Mouse (Mus musculus) spleen, adult 2 months (tissue): Measurements from ENCODE around the gene Stub1.

Source experiments
- CTCF ChIP-seq: fragments of 200-500 bp; IDR thresholded peaks from 2 replicates; pipeline ENCODE4 v1.5.1; 2011; ENCODE audit warnings: mild to moderate bottlenecking, inconsistent platforms; ENCODE audit not compliant: insufficient read depth, insufficient read length, insufficient replicate concordance; ENCODE audit errors: extremely low read depth
- POLR2A ChIP-seq: fragments of 200-500 bp; IDR thresholded peaks from 2 replicates; pipeline ENCODE4 v1.6.1; 2011; ENCODE audit warnings: low read depth, low read length, inconsistent platforms

DNA sequence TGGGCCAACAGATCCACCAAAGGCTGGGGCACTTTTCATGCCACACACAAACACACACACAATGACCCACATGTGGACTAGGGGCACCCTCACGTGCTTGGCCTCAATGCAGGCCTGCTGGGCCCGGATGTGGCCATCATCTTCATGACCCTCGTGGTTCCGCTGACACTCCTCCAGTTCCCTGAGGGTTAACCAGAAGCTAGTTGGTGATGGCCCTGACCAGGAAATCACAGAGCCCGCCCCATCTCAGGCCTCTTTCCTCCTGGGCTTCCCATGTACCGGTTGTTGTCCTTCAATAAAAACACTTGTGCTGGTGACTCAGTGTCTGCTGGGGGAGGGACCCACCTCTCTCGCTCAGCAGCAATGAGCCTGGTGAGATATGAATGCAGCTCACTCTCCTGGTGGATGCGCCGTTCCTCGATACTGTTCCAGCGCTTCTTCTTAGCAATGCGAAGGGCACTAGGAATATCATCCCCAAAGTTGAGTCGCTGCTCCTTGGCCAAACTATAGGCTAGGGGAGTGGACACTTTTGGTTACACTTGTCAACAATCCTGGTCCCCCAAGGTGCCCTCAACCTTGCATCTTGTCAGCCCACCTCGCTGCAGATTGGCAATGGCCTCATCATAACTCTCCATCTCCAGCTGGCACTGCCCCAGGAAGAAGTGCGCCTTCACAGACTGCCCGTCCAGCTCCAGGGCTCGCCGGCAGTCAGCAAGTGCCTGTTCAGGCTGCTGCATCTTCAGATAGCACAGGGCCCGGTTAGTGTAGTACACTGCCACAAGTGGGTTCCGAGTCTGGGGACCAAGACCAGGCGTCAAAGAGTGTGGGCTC, 1.5 kb downstream of the Stub1 start:
- TF ChIP-seq CTCF (no peak), POLR2A (no peak)
